Mouse (Mus musculus): ENCODE measurements around the gene Atpaf1. TPM values are rescaled to one million over a fixed set of nuclear protein-coding genes. Genes with fewer than 3 reads are reported as not detected.
A peak's percentile ranks its signal among the peaks of the same experiment; 100 is the strongest.

Atpaf1 gene
- polyA plus RNA-seq, 1 experiment from 2014 or later: 48.1 TPM

DNA sequence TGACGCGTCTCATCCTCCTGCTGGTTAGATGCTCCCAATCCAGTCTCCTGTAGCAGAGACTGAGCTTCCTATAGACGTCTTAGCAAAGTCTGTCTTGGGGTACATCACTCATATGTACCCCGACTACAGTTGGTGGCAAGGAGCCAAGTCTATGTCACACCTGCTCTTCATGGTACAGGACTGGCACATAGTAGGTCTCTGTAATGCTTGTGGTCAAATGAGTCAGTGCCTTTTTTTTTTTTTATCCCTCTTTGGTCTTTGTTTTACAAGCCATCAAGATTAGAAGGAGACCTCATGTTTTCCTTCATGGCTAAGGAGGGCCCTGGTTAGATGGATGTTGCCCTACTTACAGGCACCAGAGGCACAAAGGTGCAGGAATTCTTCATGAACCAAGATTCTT is 56.2 kb downstream of the Atpaf1 start:
- H3K27me3 ChIP-seq (ENCODE audit: control insufficient read depth, insufficient read depth, low read length): no peaks in the 10 kb centered on the region
- no peak overlapping the region for H3K27ac ChIP-seq (ENCODE audit: low read length)
- WGBS: 90% methylated on average over 4 of the region's 4 CpGs
- H3K9me3 ChIP-seq (ENCODE audit: control insufficient read depth, low read depth, low read length): no peaks in the 10 kb centered on the region
- H3K4me2 ChIP-seq (replicated peaks; ENCODE audit: low read depth, low read length): no peak overlapping the region
- peaks cover 5% of the 10 kb centered on the region for H3K4me1 ChIP-seq (ENCODE audit: control insufficient read depth, insufficient read depth, low read length)
- no peak overlapping the region for H3K9ac ChIP-seq (replicated peaks; ENCODE audit: low read depth, low read length)
- no peaks in the 10 kb centered on the region for H3K36me3 ChIP-seq (ENCODE audit: control insufficient read depth, insufficient read depth, low read length)
- ATAC-seq (ENCODE audit: insufficient number of reproducible peaks, insufficient read depth, low FRiP score, low read depth): no peak
- no peak overlapping the region for H3K4me3 ChIP-seq (ENCODE audit: low read depth, low read length)

DNA sequence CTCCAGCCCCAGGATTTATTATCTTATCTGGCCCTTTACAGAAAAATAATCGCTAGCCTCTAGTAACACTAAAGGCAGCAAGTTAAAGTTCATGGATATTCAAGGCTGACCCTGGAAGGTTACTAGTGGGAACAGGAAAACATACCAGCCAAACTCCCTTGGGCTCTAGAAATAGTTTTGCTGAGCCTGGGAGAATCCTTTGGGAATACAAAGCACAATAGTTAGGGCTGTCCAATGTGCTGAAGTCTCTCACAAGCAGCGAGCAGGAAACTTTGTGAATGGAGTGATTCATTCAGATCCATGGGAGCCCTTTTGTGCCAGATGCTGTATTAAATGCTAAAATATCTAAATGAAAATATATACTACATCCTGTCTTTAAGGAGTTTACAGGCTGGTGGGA is 62.0 kb downstream of the Atpaf1 start:
- no peak for ATAC-seq (ENCODE audit: insufficient number of reproducible peaks, insufficient read depth, low FRiP score, low read depth)
- peaks cover 12% of the 10 kb centered on the region for H3K36me3 ChIP-seq (ENCODE audit: control insufficient read depth, insufficient read depth, low read length)
- H3K4me3 ChIP-seq (ENCODE audit: low read depth, low read length): no peak overlapping the region
- H3K27ac ChIP-seq (ENCODE audit: low read length): no peak overlapping the region
- no peak overlapping the region for H3K4me2 ChIP-seq (replicated peaks; ENCODE audit: low read depth, low read length)
- no peaks in the 10 kb centered on the region for H3K27me3 ChIP-seq (ENCODE audit: control insufficient read depth, insufficient read depth, low read length)
- H3K9me3 ChIP-seq (ENCODE audit: control insufficient read depth, low read depth, low read length): no peaks in the 10 kb centered on the region
- H3K4me1 ChIP-seq (ENCODE audit: control insufficient read depth, insufficient read depth, low read length): no peaks in the 10 kb centered on the region
- WGBS: 66% methylated on average over 2 of the region's 2 CpGs
- H3K9ac ChIP-seq (replicated peaks; ENCODE audit: low read depth, low read length): no peak overlapping the region

DNA sequence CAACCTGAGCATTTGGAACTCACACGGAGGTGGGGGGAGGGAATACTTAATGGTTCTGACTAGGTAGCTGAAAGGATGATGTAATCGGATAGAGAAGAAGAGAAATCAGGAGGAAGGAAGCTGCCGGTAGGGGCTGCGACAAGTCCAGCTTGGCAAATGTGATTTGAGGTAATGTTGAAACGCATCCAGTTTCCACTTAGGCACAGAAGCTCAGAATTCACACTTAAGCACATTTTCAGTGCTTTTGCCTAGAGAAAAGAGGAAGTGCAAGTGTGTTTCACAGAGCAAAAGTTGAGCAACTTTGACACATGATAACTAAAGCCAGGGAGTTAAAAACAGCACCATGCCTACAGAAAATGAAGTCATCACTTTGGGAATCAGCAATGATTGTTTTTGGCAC is 62.8 kb downstream of the Atpaf1 start:
- no peaks in the 10 kb centered on the region for H3K9me3 ChIP-seq (ENCODE audit: control insufficient read depth, low read depth, low read length)
- ATAC-seq (ENCODE audit: insufficient number of reproducible peaks, insufficient read depth, low FRiP score, low read depth): no peak
- peaks cover 12% of the 10 kb centered on the region for H3K36me3 ChIP-seq (ENCODE audit: control insufficient read depth, insufficient read depth, low read length)
- no peak overlapping the region for H3K4me3 ChIP-seq (ENCODE audit: low read depth, low read length)
- H3K4me1 ChIP-seq (ENCODE audit: control insufficient read depth, insufficient read depth, low read length): no peaks in the 10 kb centered on the region
- H3K27me3 ChIP-seq (ENCODE audit: control insufficient read depth, insufficient read depth, low read length): no peaks in the 10 kb centered on the region
- 47% methylated on average over 5 of the region's 5 CpGs for WGBS
- H3K4me2 ChIP-seq (replicated peaks; ENCODE audit: low read depth, low read length): no peak overlapping the region
- no peak overlapping the region for H3K9ac ChIP-seq (replicated peaks; ENCODE audit: low read depth, low read length)
- H3K27ac ChIP-seq (ENCODE audit: low read length): no peak overlapping the region

DNA sequence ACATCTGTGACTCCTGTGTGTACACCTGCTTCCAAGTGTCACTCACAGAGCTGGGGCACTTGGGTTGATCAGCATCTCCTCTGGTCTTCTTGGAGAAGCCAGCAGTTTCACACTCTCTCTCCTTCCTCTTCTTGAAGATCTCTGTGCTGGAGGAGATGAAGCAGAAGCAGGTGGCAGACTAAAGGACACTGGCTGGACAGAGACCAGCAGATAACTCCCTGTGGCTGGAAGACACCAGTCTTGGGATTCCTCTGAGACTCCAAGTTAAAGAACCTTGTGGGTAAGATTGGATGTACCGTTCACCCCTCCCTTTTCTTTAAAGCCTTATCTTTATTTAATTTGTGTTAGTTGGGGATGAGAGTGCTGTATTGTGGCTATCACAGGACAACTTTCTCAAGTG is 63.5 kb downstream of the Atpaf1 start:
- 95% methylated on average over 1 of the region's 1 CpGs for WGBS

DNA sequence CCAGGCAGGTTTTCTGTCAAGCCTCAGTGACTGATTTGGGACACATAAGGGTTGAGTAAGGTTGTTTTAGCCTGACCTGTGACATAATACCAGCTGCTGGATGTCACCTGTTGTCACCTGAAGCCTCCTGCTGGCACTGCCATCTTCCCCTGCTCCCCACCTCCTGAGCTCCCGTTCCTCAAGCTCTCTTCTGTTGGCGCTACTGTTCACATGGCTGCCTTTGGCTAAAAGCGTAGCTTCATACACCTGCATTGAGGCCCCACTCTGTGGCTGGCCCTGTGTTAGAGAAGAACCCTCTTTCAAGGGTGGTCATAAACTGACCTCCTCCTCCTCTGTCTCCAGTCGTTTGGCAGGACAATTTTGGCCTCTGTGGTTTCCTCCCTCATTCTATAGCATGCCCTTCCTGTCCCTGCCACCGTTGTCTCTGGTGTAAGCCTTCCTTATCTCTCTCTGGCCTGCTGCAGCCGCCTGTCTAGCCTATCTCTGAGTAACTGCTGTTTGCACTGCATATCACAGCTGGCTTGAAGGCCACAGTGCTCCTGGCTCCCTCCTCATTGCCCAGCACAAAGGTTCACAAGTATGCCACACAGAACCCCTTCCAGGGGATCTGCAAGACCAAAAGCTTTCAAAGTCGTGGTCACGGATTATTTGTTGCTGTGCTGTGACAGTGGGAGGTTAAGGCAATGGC is 64.5 kb downstream of the Atpaf1 start:
- H3K4me2 ChIP-seq (replicated peaks; ENCODE audit: low read depth, low read length): no peak overlapping the region
- peak; percentile 91 for ATAC-seq (ENCODE audit: insufficient number of reproducible peaks, insufficient read depth, low FRiP score, low read depth)
- WGBS: 54% methylated on average over 8 of the region's 8 CpGs
- no peak overlapping the region for H3K27ac ChIP-seq (ENCODE audit: low read length)
- no peaks in the 10 kb centered on the region for H3K4me1 ChIP-seq (ENCODE audit: control insufficient read depth, insufficient read depth, low read length)
- no peaks in the 10 kb centered on the region for H3K27me3 ChIP-seq (ENCODE audit: control insufficient read depth, insufficient read depth, low read length)
- peaks cover 12% of the 10 kb centered on the region for H3K36me3 ChIP-seq (ENCODE audit: control insufficient read depth, insufficient read depth, low read length)
- no peak overlapping the region for H3K9ac ChIP-seq (replicated peaks; ENCODE audit: low read depth, low read length)
- H3K4me3 ChIP-seq (ENCODE audit: low read depth, low read length): no peak overlapping the region
- no peaks in the 10 kb centered on the region for H3K9me3 ChIP-seq (ENCODE audit: control insufficient read depth, low read depth, low read length)

More for the DNA sequence above, 63.5 kb downstream of the Atpaf1 start:
- Histone ChIP-seq H3K36me3 (ENCODE audit: control insufficient read depth, insufficient read depth, low read length) (peaks cover 12% of the 10 kb centered on the region), H3K4me1 (ENCODE audit: control insufficient read depth, insufficient read depth, low read length) (no peaks in the 10 kb centered on the region), H3K4me3 (ENCODE audit: low read depth, low read length) (no peak overlapping the region), H3K27me3 (ENCODE audit: control insufficient read depth, insufficient read depth, low read length) (no peaks in the 10 kb centered on the region), H3K4me2 (replicated peaks; ENCODE audit: low read depth, low read length) (no peak overlapping the region), H3K9me3 (ENCODE audit: control insufficient read depth, low read depth, low read length) (no peaks in the 10 kb centered on the region), H3K27ac (ENCODE audit: low read length) (no peak overlapping the region), H3K9ac (replicated peaks; ENCODE audit: low read depth, low read length) (no peak overlapping the region)
- no peak for ATAC-seq (ENCODE audit: insufficient number of reproducible peaks, insufficient read depth, low FRiP score, low read depth)

DNA sequence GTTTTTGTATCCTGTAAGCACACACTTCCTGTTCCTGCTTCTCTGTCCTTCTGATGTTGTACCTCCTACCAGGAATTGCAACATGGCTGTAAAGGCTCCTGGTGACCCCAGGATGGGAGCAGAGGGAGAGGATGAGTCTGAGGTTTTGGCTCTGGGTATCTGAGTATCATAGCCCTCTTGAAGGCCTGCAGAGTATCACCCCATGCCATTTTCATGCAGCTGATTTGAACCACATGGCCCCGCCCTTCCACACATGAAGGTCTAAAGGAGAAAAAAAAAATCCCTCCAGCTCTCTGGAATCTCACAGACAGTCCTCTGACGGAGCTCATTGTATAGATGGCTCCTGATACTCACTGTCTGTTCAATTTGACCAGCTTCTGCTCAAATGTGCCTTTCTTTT is 65.5 kb downstream of the Atpaf1 start:
- H3K4me1 ChIP-seq (ENCODE audit: control insufficient read depth, insufficient read depth, low read length): no peaks in the 10 kb centered on the region
- no peaks in the 10 kb centered on the region for H3K9me3 ChIP-seq (ENCODE audit: control insufficient read depth, low read depth, low read length)
- no peaks in the 10 kb centered on the region for H3K27me3 ChIP-seq (ENCODE audit: control insufficient read depth, insufficient read depth, low read length)
- H3K36me3 ChIP-seq (ENCODE audit: control insufficient read depth, insufficient read depth, low read length): peaks cover 12% of the 10 kb centered on the region
- H3K27ac ChIP-seq (ENCODE audit: low read length): 0 out of 2 replicates have a peak overlapping the region, but pooled peaks have one; percentile 21
- no peak overlapping the region for H3K4me2 ChIP-seq (replicated peaks; ENCODE audit: low read depth, low read length)
- WGBS: 71% methylated on average over 2 of the region's 2 CpGs
- no peak for ATAC-seq (ENCODE audit: insufficient number of reproducible peaks, insufficient read depth, low FRiP score, low read depth)
- H3K4me3 ChIP-seq (ENCODE audit: low read depth, low read length): no peak overlapping the region
- H3K9ac ChIP-seq (replicated peaks; ENCODE audit: low read depth, low read length): no peak overlapping the region

DNA sequence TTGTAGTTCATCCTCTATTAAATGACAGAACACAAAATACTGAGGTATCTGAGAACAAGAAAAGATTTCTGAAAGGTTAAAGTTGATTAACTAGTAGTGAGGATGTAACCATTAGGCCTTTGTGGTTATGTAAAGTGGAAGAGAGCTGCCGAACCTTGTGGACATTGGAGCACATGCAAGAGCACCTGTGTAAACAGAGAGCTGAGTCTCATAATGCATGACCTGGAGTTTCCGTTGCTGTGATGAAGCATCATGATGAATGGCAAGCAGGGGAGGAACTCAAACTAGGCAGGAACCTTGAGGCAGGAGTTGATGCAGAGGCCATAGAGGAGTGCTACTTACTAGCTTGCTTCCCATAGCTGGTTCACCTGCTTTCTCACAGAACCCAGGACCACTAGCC is 66.0 kb downstream of the Atpaf1 start:
- H3K27ac ChIP-seq (ENCODE audit: low read length): no peak overlapping the region

DNA sequence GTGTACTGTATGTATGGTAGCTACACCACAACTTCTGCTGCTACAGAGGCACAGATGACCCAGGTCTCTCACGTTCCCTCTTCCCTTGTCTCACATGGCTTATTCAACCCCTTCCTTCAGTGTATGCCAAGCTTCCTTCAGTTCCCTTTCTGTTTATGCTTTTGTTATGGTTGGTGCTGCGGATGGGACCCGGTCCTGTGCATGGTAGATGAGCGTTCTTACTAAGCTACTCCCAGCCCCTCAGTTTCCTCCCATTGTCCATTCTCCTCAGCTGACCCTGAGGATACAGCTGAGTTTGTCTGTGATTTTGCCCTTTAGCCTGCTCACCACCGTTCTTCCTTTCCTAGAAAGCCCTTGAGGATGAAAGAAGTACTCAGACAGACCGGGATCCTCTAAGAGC is 67.0 kb downstream of the Atpaf1 start:
- ATAC-seq (ENCODE audit: insufficient number of reproducible peaks, insufficient read depth, low FRiP score, low read depth): no peak
- H3K4me2 ChIP-seq (replicated peaks; ENCODE audit: low read depth, low read length): no peak overlapping the region
- peaks cover 12% of the 10 kb centered on the region for H3K36me3 ChIP-seq (ENCODE audit: control insufficient read depth, insufficient read depth, low read length)
- no peak overlapping the region for H3K9ac ChIP-seq (replicated peaks; ENCODE audit: low read depth, low read length)
- no peaks in the 10 kb centered on the region for H3K4me1 ChIP-seq (ENCODE audit: control insufficient read depth, insufficient read depth, low read length)
- H3K27me3 ChIP-seq (ENCODE audit: control insufficient read depth, insufficient read depth, low read length): no peaks in the 10 kb centered on the region
- WGBS: 82% methylated on average over 6 of the region's 6 CpGs
- no peaks in the 10 kb centered on the region for H3K9me3 ChIP-seq (ENCODE audit: control insufficient read depth, low read depth, low read length)
- H3K27ac ChIP-seq (ENCODE audit: low read length): no peak overlapping the region
- H3K4me3 ChIP-seq (ENCODE audit: low read depth, low read length): no peak overlapping the region

More for the DNA sequence above, 66.0 kb downstream of the Atpaf1 start:
- Histone ChIP-seq H3K36me3 (ENCODE audit: control insufficient read depth, insufficient read depth, low read length) (peaks cover 12% of the 10 kb centered on the region), H3K4me1 (ENCODE audit: control insufficient read depth, insufficient read depth, low read length) (no peaks in the 10 kb centered on the region), H3K27me3 (ENCODE audit: control insufficient read depth, insufficient read depth, low read length) (no peaks in the 10 kb centered on the region), H3K4me3 (ENCODE audit: low read depth, low read length) (no peak overlapping the region), H3K9ac (replicated peaks; ENCODE audit: low read depth, low read length) (no peak overlapping the region), H3K9me3 (ENCODE audit: control insufficient read depth, low read depth, low read length) (no peaks in the 10 kb centered on the region), H3K4me2 (replicated peaks; ENCODE audit: low read depth, low read length) (no peak overlapping the region)
- 23% methylated on average over 2 of the region's 2 CpGs for WGBS
- no peak for ATAC-seq (ENCODE audit: insufficient number of reproducible peaks, insufficient read depth, low FRiP score, low read depth)

DNA sequence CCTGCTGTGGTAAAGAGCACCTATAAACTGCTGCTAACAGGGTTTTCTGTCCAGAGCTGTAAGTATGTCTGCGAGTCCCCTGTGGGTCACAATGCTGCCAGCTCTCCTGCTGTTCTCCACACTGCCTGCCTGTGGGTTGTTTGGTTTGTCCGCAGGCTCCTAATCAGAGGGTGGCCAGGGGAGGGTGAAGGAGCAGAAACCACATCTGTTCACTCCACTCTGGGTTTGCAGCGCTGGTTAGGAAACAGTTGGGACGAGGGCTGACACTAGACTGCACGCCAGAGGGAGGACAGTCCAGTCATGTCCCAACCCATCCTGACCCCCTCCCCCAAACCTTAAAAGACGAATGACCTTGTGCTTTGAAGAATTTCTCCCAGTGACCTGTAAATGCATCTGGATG is 70.5 kb downstream of the Atpaf1 start:
- no peak for ATAC-seq (ENCODE audit: insufficient number of reproducible peaks, insufficient read depth, low FRiP score, low read depth)
- Histone ChIP-seq H3K9me3 (ENCODE audit: control insufficient read depth, low read depth, low read length) (no peaks in the 10 kb centered on the region), H3K9ac (replicated peaks; ENCODE audit: low read depth, low read length) (no peak overlapping the region), H3K4me3 (ENCODE audit: low read depth, low read length) (no peak overlapping the region), H3K4me2 (replicated peaks; ENCODE audit: low read depth, low read length) (no peak overlapping the region), H3K4me1 (ENCODE audit: control insufficient read depth, insufficient read depth, low read length) (no peaks in the 10 kb centered on the region), H3K36me3 (ENCODE audit: control insufficient read depth, insufficient read depth, low read length) (peaks cover 16% of the 10 kb centered on the region), H3K27me3 (ENCODE audit: control insufficient read depth, insufficient read depth, low read length) (no peaks in the 10 kb centered on the region), H3K27ac (ENCODE audit: low read length) (no peak overlapping the region)
- 47% methylated on average over 6 of the region's 6 CpGs for WGBS
